Mouse (Mus musculus) MEL (cell line): ENCODE results near the gene Ltc4s.

Experiments used
- EP300 ChIP-seq, 2 experiments: IDR thresholded peaks; 2 replicates each; pipeline ENCODE4 v1.6.1; 2011; ENCODE audit warnings: improper control_type of control experiment in 2 of 2, low read length in 2 of 2, low read depth in 1 of 2, mild to moderate bottlenecking in 1 of 2
- MAX ChIP-seq: IDR thresholded peaks from 2 replicates; pipeline ENCODE4 v1.6.1; 2011; ENCODE audit warnings: low read length, improper control_type of control experiment
- POLR2A ChIP-seq, 2 experiments: IDR thresholded peaks; 2 replicates each; pipeline ENCODE4 v1.6.1; 2011 to 2012; ENCODE audit warnings: low read length in 2 of 2, mild to moderate bottlenecking in 2 of 2, control low read depth in 1 of 2, improper control_type of control experiment in 1 of 2, low read depth in 1 of 2, moderate library complexity in 1 of 2; ENCODE audit not compliant: control insufficient read depth in 1 of 2, insufficient read depth in 1 of 2, poor library complexity in 1 of 2
- TCF12 ChIP-seq: IDR thresholded peaks from 2 replicates; pipeline ENCODE4 v1.6.1; 2014; ENCODE audit warnings: low read depth, mild to moderate bottlenecking, inconsistent platforms, low read length, improper control_type of control experiment, moderate library complexity

GRCm38 (mm10) chr11:50238821-50239791 is 690 bp upstream of the Ltc4s start:
- TF ChIP-seq TCF12 (no peak), MAX (no peak), POLR2A (IDR thresholded peaks at IDR 0.05; ENCODE audit: control insufficient read depth in 1 of 2, insufficient read depth in 1 of 2, low read depth in 1 of 2, low read length in 2 of 2, poor library complexity in 1 of 2) (no peak), EP300 (IDR thresholded peaks at IDR 0.05; ENCODE audit: low read depth in 1 of 2, low read length in 2 of 2) (no peak)
